Mouse (Mus musculus): ENCODE data around the gene Scrg1.

DNA sequence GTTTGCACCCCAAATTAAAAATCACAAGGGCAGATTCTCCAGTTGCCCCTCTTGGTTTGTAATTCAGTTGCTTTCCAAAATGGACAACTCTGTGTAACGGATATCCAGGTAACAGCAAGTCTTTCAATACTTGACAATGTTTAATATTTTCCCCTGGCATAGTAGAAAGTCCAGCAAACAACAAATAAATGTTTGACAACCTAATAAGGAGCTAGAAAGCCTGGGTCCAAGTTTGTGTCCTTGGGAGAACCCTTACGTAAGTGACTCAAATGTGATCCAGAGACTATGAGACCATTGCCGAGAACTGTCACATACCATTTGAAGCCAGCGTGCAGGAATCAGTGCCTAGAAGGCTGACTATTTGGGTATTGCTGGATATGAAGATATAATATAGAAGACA, 3.8 kb upstream of the Scrg1 start:
- TF ChIP-seq GATA1 (IDR thresholded peaks at IDR 0.05; ENCODE audit: low read length) (no peak), TAL1 (IDR thresholded peaks at IDR 0.05; ENCODE audit: low read length) (no peak)

Measured in erythroblast, embryonic 14.5 days (primary cell).